Mouse (Mus musculus) forebrain, embryonic 11.5 days (tissue): ENCODE data around the gene Hoxc8. TPM values are rescaled to one million over a fixed set of nuclear protein-coding genes. Genes with fewer than 3 reads are reported as not detected.

Source experiments
- ATAC-seq: fragments of 200-750 bp; cut with Nextera tagmentation; replicated peaks from 2 replicates; pipeline ENCODE4 v1.8.0; 2017; ENCODE audit warnings: moderate TSS enrichment; ENCODE audit not compliant: low FRiP score
- DNase-seq: peaks from one replicate; pipeline ENCODE4 v3.0.0-alpha.2; 2017; ENCODE audit warnings: low spot score
- H3K27ac ChIP-seq: fragments of 300-500 bp; sonication (generic); 2 replicates; pipeline ENCODE4 v1.5.1; 2014; ENCODE audit warnings: low read depth, low read length
- H3K27me3 ChIP-seq: fragments of 300-500 bp; sonication (generic); 2 replicates; pipeline ENCODE4 v1.6.1; 2014; ENCODE audit warnings: mild to moderate bottlenecking, low read length, mixed read lengths; ENCODE audit not compliant: control insufficient read depth, insufficient read depth
- H3K36me3 ChIP-seq: fragments of 300-500 bp; sonication (generic); 2 replicates; pipeline ENCODE4 v1.6.1; 2014; ENCODE audit warnings: mild to moderate bottlenecking, low read length, moderate library complexity, mixed read lengths; ENCODE audit not compliant: control insufficient read depth, insufficient read depth
- H3K4me1 ChIP-seq: fragments of 300-500 bp; sonication (generic); replicated peaks from 2 replicates; pipeline ENCODE4 v1.6.1; 2014; ENCODE audit warnings: low read length, mixed read lengths; ENCODE audit not compliant: control insufficient read depth, insufficient read depth
- H3K4me2 ChIP-seq: fragments of 300-500 bp; sonication (generic); 2 replicates; pipeline ENCODE4 v1.6.1; 2014; ENCODE audit warnings: low read depth, mild to moderate bottlenecking, low read length, moderate library complexity, mixed read lengths; ENCODE audit not compliant: severe bottlenecking
- H3K4me3 ChIP-seq: fragments of 300-500 bp; sonication (generic); 2 replicates; pipeline ENCODE4 v1.5.1; 2014; ENCODE audit warnings: low read depth, low read length
- H3K9ac ChIP-seq: fragments of 300-500 bp; sonication (generic); 2 replicates; pipeline ENCODE4 v1.6.1; 2014; ENCODE audit warnings: low read length
- H3K9me3 ChIP-seq: fragments of 300-500 bp; sonication (generic); 2 replicates; pipeline ENCODE4 v1.6.1; 2016; ENCODE audit warnings: low read length, mixed read lengths; ENCODE audit not compliant: control insufficient read depth
- WGBS: fragments of 180-500 bp; shearing (Covaris S2); extraction: QIAGEN DNeasy Blood & Tissue Kit; methylation state at CpG from one replicate; pipeline ENCODE4 v1.1.7; 2014; 5-methylcytosine and 5-hydroxymethylcytosine counted together
- polyA plus RNA-seq: library from polyadenylated mRNA; unstranded; fragments of >200 nt; fragmentation: Nextera tagmentation; extraction: Ambion mirVana; gene quantifications from 2 replicates; pipeline ENCODE4 v1.2.1, GENCODE M21; 2014

The Hoxc8 gene
- polyA plus RNA-seq, 1 experiment from 2014 or later, result not detected

DNA sequence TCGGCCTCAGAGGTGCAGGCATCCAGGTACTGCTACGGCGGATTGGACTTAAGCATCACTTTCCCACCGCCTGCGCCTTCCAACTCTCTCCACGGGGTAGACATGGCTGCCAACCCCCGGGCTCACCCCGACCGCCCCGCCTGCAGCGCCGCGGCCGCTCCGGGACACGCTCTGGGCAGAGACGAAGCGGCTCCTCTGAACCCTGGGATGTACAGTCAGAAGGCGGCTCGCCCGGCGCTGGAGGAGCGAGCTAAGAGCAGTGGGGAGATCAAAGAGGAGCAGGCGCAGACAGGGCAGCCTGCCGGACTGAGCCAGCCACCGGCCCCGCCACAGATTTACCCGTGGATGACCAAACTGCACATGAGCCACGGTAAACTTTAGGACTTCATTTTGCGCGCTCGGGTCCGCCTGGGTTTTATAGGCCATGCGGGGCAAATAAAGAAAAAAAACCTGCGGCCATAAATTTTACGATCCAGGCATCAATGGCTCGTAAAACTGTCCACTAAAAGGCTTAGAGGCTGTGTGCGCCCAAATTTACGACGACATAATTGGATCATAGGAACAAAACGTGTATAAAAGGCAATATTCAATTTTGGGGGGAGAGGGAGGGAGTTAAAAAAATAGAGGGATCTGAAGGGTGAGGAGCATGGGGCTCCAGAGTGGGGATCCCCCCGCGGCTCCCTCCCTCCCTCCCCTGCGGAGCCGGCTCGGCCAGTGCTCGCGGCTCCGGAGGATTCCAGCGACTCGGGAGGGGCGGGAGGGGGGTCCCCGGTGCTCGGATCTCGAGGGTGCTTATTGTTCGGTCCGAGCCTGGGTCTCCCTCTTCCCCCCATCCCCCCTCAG is 24.0 kb downstream of the Hoxc8 start:
- under 1% methylated on average over 57 of the region's 57 CpGs for WGBS
- ATAC-seq (peak; percentile 39; the same call in 1 of the 2 replicates), DNase-seq (peak; percentile 68)
- H3K27ac ChIP-seq, result no peak overlapping the region
- H3K4me2 ChIP-seq, result no peak overlapping the region
- H3K9ac ChIP-seq, result no peak overlapping the region
- no peaks in the 10 kb centered on the region for H3K4me1 ChIP-seq
- no peak overlapping the region for H3K4me3 ChIP-seq
- H3K9me3 ChIP-seq, result no peaks in the 10 kb centered on the region
- H3K36me3 ChIP-seq, result no peaks in the 10 kb centered on the region
- H3K27me3 ChIP-seq, result peaks cover 99% of the 10 kb centered on the region

DNA sequence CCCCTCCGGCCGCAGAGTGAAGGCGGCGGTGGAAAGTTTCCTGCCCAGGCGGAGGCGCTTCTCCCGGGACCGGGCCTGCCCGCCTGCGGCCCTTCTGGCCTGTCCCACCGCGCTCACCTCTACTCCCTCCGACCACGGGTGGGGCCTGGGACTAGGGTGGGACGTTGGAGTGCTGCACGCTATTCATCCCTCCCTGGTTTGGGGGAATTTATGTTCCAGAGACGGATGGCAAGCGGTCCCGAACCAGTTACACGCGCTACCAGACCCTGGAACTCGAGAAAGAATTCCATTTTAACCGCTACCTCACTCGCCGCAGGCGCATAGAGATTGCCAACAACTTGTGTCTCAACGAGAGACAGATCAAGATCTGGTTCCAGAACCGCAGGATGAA is 24.6 kb downstream of the Hoxc8 start:
- Histone ChIP-seq H3K36me3 (no peaks in the 10 kb centered on the region), H3K27me3 (peaks cover 99% of the 10 kb centered on the region), H3K4me3 (no peak overlapping the region), H3K9me3 (no peaks in the 10 kb centered on the region), H3K4me1 (no peaks in the 10 kb centered on the region), H3K4me2 (no peak overlapping the region), H3K27ac (no peak overlapping the region), H3K9ac (no peak overlapping the region)
- ATAC-seq (no peak), DNase-seq (peak; percentile 60)
- WGBS, result 1% methylated on average over 26 of the region's 28 CpGs

DNA sequence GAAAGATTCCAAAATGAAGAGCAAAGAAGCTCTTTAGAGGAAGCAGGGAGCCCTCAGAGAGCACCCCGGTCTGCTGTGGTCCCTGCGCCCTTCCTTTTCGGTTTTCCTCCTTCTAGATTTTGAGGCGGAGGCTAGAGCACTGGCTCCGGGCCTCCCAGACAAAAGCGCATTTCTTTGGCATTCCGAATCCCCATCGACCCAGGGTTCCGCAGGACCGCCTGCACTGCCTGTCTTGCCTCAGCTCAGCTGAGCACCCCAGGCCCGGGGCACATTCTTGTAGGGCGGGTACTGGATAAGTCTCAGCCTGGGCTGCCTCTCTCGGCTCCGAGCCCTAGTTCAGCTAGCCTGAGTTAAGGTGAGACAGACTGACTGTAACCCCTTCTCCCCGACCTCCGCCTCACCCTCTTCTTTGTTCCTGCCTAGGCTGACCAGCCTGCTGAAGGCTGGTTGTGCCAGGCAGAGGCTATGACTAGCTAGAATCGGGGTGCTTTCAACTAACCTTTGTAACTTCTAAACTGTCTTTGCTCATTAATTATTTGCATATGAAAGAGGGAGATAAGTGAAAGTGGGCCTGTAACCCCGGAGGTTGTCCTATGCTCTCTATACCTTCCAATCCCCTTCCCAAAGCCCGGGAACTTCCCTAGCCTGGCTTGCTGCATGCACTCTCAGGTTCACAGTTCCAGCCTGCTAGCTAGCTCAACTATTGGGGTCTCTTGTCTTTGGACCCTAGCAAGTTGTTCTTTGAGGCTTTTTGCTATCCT is 25.2 kb downstream of the Hoxc8 start:
- DNase-seq (peak; percentile 64), ATAC-seq (no peak)
- no peak overlapping the region for H3K4me2 ChIP-seq
- H3K4me3 ChIP-seq, result no peak overlapping the region
- WGBS, result 2% methylated on average over 19 of the region's 19 CpGs
- no peaks in the 10 kb centered on the region for H3K4me1 ChIP-seq
- H3K9me3 ChIP-seq, result no peaks in the 10 kb centered on the region
- no peaks in the 10 kb centered on the region for H3K36me3 ChIP-seq
- no peak overlapping the region for H3K27ac ChIP-seq
- H3K9ac ChIP-seq, result no peak overlapping the region
- H3K27me3 ChIP-seq, result peaks cover 99% of the 10 kb centered on the region

DNA sequence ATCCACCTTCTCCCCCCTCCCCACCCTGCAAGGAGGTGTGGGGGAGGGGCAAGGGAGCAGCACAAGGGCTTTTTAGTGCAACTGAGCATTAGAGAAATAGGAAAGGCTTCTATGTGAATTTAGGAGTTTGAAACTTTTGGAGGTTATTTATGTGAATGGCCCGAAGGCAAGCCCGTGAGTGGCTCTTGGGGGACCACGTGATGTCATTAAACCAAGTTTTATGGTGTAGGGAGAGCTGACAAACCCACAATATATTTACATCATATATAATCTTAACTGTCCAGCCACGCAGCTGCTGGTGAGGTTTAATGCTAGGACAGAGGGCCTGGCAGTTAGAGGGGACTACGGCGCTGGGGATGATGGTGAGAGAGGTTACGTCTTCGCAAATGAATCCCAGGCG is 28.2 kb downstream of the Hoxc8 start, which contains the start of gene Hoxc4:
TSS of gene Hoxc4 (plus strand) at position 299 of the 400 bp plus-strand sequence.
- Histone ChIP-seq H3K4me2 (no peak within 1 kb of the TSS), H3K36me3 (no peaks in the 10 kb centered on the region), H3K4me1 (no peaks in the 10 kb centered on the region), H3K4me3 (no peak within 1 kb of the TSS), H3K27ac (no peak within 1 kb of the TSS), H3K27me3 (peaks cover 99% of the 10 kb centered on the region), H3K9me3 (no peaks in the 10 kb centered on the region), H3K9ac (no peak within 1 kb of the TSS)
- WGBS, result 3% methylated on average over 9 of the region's 9 CpGs
- DNase-seq (no peak), ATAC-seq (no peak)

DNA sequence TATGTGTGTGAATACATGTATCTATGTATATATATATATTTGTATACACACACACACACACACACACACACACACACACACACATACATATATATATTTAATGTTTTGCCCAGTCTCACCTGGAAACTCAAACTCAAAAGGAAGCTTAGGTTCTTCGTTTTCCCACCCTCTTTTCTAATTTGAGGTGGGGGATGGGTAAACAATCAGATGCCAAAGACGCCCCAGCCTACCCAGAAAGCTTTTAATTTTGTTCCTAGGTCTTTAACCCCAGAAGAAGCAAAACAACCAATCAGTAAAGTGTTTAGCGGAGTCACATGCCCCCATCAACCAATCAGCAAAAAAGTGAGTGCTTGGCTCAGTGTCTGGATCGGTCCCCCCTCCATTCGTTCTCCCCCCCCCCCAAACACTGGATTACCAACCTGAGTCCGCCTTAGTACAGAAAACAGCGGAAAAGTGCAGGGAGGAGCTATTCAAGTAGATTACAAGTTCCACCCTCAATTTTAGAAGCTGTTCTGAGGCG is 30.6 kb downstream of the Hoxc8 start:
- Histone ChIP-seq H3K4me1 (no peaks in the 10 kb centered on the region), H3K27ac (no peak overlapping the region), H3K36me3 (no peaks in the 10 kb centered on the region), H3K4me2 (no peak overlapping the region), H3K27me3 (peaks cover 99% of the 10 kb centered on the region), H3K9ac (no peak overlapping the region), H3K4me3 (no peak overlapping the region), H3K9me3 (no peaks in the 10 kb centered on the region)
- 1% methylated on average over 8 of the region's 8 CpGs for WGBS
- ATAC-seq (no peak), DNase-seq (no peak)

DNA sequence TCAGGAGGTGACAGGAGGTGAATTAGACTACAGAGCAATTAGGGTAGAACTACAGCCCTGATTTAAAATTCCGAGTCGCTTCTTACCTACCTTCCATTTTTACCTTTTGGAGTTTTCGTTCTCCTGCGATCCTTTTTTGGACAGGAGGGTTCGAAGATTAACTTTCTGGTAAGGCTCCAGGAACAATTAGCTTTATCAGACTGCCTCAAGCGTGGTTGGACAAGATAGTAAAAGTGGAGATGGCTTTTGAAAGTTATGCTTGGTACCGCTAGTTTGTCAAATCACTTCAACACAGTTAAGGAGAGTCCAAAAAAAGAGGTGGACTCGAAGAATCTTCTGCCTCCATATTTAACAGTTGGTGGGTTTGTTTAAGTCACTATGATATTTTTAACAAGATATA is 31.1 kb downstream of the Hoxc8 start:
- DNase-seq (no peak), ATAC-seq (no peak)
- WGBS, result 6% methylated on average over 8 of the region's 8 CpGs
- H3K9me3 ChIP-seq, result no peaks in the 10 kb centered on the region
- no peak overlapping the region for H3K4me2 ChIP-seq
- no peaks in the 10 kb centered on the region for H3K4me1 ChIP-seq
- no peak overlapping the region for H3K27ac ChIP-seq
- no peak overlapping the region for H3K4me3 ChIP-seq
- H3K9ac ChIP-seq, result no peak overlapping the region
- H3K36me3 ChIP-seq, result no peaks in the 10 kb centered on the region
- H3K27me3 ChIP-seq, result peaks cover 99% of the 10 kb centered on the region

DNA sequence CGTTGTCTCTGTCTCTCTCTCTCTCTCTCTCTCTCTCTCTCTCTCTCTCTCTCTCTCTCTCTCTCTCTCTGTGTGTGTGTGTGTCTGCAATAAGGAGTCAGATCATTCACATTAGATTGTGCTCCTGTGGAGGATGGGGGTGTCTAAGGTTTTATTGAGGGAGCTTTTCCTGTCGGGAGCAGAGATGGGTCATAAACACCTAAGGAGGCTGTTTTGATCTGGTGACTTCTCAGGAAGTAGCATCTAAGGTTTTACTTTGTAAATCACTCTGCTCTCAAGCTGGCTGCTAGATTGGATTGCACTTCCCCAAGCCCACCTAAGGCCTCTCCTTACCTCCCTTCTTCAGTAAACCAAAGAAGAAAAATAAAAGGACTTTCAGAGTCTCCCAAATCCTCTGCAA is 33.7 kb downstream of the Hoxc8 start:
- ATAC-seq, result no peak

DNA sequence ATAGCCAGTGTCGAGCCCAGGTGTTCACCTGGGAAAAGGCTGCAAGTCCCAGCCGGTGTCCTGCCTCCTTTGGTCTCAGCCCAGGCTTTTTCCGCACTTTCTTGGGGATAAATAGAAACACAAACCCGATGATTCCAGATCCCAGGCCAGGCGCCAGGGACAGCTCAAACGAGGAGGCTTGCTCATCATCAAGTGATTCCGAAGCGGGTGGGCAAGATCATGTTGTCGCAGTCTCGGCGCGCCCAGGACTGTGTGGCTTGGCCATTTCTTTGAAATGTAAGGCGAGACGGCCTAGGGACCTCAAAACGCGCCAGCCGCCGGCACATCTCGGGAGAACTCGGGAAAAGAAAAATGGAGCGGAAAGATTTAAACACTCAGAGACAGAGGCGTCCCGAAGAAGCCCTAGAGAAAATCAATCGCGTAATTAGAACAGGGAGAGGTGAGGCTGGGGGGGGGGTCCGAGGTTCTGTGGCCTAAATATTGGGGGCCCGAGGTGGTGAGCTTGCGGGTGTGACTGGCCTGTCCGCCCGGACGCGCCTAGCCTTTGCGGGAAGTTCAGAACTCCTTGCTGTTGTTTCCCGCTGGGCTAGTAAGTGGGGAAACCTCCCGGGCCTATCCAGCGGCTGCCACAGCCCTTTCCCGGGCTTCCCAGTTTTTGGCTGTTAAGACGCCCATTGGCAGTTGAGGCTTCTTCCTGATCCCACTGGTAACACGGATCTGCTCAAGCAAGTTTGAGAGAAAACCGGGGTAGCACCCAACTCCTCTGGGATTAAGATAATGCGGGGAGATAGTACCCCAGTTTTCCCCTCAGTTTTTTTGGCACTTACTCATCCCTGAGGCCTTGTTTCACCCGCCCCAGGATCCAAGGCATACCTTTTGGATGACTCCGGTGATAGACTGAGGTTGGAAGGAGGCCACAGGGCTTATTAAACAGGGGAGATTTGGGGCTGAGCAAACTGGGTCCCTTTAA is 37.1 kb downstream of the Hoxc8 start:
- Histone ChIP-seq H3K27me3 (peaks cover 96% of the 10 kb centered on the region), H3K4me2 (no peak overlapping the region), H3K4me1 (no peaks in the 10 kb centered on the region), H3K27ac (no peak overlapping the region), H3K9me3 (no peaks in the 10 kb centered on the region), H3K4me3 (no peak overlapping the region), H3K36me3 (no peaks in the 10 kb centered on the region), H3K9ac (no peak overlapping the region)
- under 1% methylated on average over 43 of the region's 43 CpGs for WGBS
- no peak for DNase-seq
- ATAC-seq, result no peak

More for the DNA sequence above, 33.7 kb downstream of the Hoxc8 start:
- H3K4me3 ChIP-seq, result no peak overlapping the region
- WGBS, result 8% methylated on average over 2 of the region's 2 CpGs
- H3K27ac ChIP-seq, result no peak overlapping the region
- no peak for DNase-seq
- H3K9me3 ChIP-seq, result no peaks in the 10 kb centered on the region
- no peak overlapping the region for H3K4me2 ChIP-seq
- no peak overlapping the region for H3K9ac ChIP-seq
- H3K36me3 ChIP-seq, result no peaks in the 10 kb centered on the region
- no peaks in the 10 kb centered on the region for H3K4me1 ChIP-seq
- H3K27me3 ChIP-seq, result peaks cover 99% of the 10 kb centered on the region
